Mouse (Mus musculus): ENCODE data around the gene Inpp4a.

Gene Inpp4a

DNA sequence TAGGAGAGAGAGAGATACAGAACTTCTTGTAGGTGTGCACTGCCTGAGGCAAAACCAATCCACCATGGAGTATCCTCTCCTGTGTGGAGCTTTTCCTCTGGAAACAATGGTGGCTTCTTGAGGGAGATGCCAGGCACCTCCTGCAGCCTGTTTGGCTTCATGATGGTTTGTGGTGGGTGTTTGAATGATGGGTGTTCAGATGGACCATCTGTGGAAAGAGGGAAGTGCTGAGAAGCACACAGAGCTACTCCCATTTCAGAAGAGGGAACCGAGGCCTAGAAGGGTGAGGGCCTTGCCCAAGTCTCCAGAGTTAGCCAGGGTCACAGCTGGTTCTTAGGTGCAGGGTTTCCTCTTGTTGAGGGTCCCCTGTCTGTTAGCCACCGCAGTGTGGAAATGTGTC is 23.0 kb downstream of the Inpp4a start:
- DNase-seq (ENCODE audit: low spot score in 2 of 2) = no peak

DNA sequence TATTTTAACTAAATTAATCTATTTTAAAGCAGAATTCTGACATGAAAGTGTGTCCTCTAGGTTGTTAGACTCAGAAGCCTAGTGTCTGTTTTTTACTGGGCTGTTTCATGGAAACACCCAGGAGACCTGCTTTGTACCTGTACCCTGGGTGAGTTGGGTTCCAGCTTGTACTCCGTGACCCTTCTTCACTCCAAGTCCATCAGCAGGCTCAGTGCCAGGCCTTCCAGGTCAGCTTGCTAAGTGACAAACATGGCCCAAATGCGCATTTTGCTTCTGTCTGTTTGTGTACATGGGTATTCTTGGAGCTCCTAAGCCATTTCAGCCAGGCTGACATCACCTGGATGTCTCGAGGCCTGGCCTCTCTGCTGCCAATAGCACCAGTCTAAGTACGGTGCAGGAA is 23.5 kb downstream of the Inpp4a start:
- DNase-seq (ENCODE audit: low spot score in 2 of 2) = no peak

DNA sequence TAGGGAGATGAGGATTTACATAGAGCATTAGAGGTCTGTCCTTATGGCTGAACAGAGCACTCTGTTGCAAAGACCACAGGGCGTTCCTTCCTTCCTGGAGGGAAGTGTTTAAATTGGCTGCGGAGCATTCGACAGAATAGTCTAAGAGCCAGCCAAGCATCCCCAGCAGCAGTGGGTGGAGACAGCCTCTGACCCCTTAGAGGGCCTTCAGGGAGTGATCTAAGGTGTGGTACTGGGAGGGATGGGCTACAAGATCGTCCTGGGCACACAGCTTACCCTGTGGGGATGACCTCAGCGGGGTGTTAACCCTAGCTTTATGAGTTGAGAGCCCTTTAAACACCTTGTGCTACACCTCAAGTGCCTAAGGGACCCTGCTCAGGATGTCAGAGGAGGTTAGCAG is 24.9 kb downstream of the Inpp4a start:
- DNase-seq (ENCODE audit: low spot score in 2 of 2) = no peak

- no peak for DNase-seq (ENCODE audit: low spot score in 2 of 2)
Observed at GRCm38 (mm10) chr1:37327311-37327710, 27.6 kb downstream of the Inpp4a start.

GRCm38 (mm10) chr1:37329132-37329531 is 29.5 kb downstream of the Inpp4a start:
- no peak for DNase-seq (ENCODE audit: low spot score in 2 of 2)

GRCm38 (mm10) chr1:37329831-37330230 is 30.2 kb downstream of the Inpp4a start:
- DNase-seq (ENCODE audit: low spot score in 2 of 2) = no peak

- no peak for DNase-seq (ENCODE audit: low spot score in 2 of 2)
Observed at GRCm38 (mm10) chr1:37332756-37333155, 33.1 kb downstream of the Inpp4a start.

- DNase-seq (ENCODE audit: low spot score in 2 of 2) = no peak
Observed at GRCm38 (mm10) chr1:37333741-37334440, 34.2 kb downstream of the Inpp4a start.

- no peak for DNase-seq (ENCODE audit: low spot score in 2 of 2)
Observed at GRCm38 (mm10) chr1:37336022-37336421, 36.4 kb downstream of the Inpp4a start.

GRCm38 (mm10) chr1:37336794-37337193 is 37.1 kb downstream of the Inpp4a start:
- DNase-seq (ENCODE audit: low spot score in 2 of 2) = no peak

DNA sequence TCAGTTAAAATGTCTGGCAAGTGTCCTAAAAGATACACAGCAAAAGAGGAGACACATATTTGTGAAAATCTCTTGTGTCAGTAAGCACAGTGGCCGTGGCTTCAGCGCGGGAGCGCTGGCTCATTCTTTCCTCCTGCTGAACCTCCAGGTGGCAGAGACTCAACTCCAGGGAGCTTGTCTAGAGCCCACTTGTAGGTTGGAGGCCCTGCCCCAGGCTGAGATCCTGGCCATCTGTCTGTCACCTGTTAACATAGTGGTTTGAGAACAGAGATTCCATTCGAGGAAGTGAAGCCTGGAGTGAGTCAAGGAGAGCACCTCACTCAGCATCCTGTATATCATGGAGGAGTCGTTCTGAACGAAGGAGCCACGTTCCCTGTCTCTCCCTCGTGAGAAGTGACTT is 37.6 kb downstream of the Inpp4a start:
- DNase-seq (ENCODE audit: low spot score in 2 of 2) = no peak

DNA sequence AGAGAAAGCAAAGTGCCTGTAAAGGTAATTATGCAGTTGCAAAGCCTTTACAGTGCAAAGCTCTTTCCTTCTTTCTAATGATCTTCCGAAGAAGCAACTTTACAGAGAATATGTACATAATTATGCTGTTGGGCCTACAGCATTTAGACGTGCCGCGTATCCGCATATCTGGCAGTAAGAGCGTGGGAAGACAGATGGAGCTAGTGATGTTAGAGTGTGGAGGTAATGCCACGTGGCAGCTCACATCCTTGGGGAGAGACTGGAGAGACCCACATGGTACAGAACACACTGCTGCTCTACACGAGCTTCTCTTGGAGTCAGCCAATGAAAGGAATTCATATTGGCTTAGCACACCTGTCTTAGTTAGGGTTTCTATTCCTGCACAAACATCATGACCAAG is 39.5 kb downstream of the Inpp4a start:
- no peak for DNase-seq (ENCODE audit: low spot score in 2 of 2)

DNA sequence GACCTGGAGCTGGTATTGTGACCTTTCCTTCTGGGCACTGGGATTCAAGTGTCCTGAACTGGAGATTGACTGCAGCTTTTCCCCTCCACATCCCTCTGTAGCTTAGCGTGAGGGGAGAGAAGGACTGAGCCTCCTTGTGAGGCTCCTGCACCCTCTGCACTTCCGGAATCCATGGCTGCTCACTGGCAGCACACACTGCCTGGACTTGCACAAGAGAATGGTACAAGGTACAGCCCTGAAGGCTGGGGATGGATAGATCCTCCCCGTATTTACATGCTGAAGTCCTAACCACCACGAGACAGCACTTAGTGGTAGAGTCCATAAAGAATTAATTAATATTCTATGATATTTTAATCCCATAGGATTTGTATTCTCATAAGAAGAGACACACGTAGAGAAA is 41.7 kb downstream of the Inpp4a start:
- no peak for DNase-seq (ENCODE audit: low spot score in 2 of 2)

DNA sequence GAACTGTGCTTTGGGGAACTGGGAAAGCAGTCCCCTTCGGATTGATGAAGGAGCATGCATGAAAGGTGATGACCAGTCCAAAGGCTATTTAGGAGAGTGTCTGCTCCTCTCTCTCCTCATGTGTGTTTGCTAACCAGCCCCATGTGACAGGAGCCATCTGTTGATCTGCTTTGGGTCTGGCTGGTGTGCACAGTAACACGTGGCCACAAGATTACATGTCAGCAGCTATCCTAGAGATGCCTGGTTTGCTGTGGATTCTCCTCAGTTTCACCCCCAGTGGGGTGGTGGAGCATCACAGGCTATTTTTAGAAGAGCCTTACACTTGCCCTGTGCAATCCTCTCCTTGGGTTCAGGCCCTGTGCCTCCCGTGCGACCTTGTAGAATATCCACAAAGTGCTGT is 42.2 kb downstream of the Inpp4a start:
- no peak for DNase-seq (ENCODE audit: low spot score in 2 of 2)

DNA sequence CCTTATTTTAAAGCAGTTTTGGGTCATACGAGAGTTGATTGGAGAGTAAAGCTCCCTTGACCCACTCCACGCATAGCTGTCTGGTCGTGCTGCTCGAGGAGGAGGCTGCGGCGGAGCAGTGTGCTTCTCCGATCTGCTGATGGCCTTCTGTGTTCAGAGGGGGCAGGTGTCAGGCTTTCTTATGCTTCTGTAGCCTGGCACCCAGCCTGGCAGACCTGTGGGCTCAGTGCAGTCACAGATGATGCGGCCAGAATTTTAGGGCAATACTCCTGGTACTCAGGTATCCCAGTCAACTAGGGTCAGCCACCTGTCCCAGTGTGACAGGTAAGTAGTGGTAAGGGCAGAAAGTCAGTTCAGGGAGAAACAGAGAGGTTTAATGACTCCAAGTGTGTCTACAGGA is 42.9 kb downstream of the Inpp4a start:
- no peak for DNase-seq (ENCODE audit: low spot score in 2 of 2)

DNA sequence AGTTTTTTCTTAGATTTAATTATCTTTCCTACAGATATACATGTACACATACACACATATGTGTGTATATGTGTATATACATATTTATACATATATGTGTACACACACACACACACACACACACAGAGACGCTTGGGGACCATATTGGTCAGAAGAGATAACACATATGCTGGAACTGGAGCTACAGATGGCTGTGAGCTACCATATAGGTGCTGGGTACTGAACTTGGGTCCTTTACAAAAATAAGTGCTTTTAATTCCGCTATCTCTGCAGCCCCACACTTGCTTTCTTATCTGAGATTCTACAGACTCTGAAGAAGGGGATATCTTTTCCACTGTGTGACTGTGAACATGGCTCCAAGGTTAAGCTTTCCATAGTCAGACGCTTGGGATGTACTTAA is 43.6 kb downstream of the Inpp4a start:
- no peak for DNase-seq (ENCODE audit: low spot score in 2 of 2)

- no peak for DNase-seq (ENCODE audit: low spot score in 2 of 2)
Observed at GRCm38 (mm10) chr1:37344223-37344916, 44.7 kb downstream of the Inpp4a start.

- DNase-seq (ENCODE audit: low spot score in 2 of 2) = no peak
Observed at GRCm38 (mm10) chr1:37347361-37348080, 47.9 kb downstream of the Inpp4a start.

DNA sequence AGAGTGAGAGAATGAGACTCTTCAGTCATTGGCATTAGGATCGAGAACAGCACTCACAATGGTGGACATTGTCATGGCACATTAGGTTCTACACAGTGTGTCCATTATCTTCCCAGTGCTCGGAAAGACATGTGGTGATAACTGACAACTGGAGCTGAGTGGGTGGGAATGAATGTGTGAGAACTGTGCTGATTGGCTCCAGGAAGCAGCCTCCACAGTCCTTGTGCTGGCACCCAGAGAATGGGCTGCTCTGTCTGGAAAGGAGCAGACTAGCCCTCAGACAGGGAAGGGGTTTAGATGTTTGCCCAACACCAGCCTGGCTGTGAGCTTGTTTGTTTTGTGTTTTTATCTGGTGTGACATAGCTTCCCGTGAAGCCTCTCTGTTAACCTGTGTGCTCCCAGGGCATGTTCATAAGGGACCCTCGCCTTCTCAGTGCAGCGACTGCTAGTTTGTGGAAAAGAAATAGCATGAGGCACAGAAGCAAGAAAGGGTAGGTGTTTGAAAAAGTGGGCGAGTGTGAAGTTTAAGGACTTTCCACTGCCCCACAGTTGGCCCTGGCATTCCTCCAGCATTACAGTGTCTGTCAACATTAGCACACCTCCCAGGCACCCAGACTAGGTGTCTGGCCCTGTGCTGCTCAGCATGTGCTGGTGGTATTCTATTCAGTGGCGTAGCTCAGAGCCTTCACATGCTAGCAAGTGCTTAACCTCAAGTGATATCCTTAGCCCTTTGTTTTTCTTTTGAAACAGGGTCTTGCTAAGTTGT is 51.4 kb downstream of the Inpp4a start:
- DNase-seq (ENCODE audit: low spot score in 2 of 2) = no peak

- DNase-seq (ENCODE audit: low spot score in 2 of 2) = no peak
Observed at GRCm38 (mm10) chr1:37351961-37352360, 52.3 kb downstream of the Inpp4a start.

GRCm38 (mm10) chr1:37353456-37353855 is 53.8 kb downstream of the Inpp4a start:
- no peak for DNase-seq (ENCODE audit: low spot score in 2 of 2)

GRCm38 (mm10) chr1:37355492-37355891 is 55.8 kb downstream of the Inpp4a start:
- DNase-seq (ENCODE audit: low spot score in 2 of 2) = no peak
